Mouse (Mus musculus) C2C12 (cell line): ENCODE data around the gene Galns.

Source experiments
- CTCF ChIP-seq: IDR thresholded peaks from one replicate; pipeline ENCODE4 v1.5.1; 2011; ENCODE audit not compliant: control insufficient read depth, insufficient read depth, insufficient read length
- FOSL1 ChIP-seq: IDR thresholded peaks from one replicate; pipeline ENCODE4 v1.8.0; 2011; ENCODE audit warnings: mild to moderate bottlenecking, low read length; ENCODE audit not compliant: poor library complexity, insufficient read depth, severe bottlenecking

DNA sequence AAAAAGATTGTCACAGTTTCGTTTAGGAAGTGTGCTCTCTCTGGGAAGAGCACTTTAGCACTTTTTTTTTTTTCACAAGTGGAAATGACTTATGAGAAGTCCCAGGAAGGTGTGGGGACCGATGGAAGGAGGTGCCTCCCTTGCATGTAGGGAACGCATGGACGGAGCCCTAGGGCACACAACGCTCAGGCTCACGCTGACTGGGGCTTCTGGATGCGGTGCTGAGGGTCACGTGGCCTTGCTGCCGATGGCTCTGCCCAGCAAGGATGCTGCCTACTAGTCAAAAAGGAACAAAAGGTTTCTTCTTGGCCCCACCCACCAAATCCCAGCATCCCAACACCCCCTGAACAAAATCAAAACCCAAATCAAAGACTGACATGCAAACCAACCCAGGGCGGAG lies 18.1 kb upstream of the Galns start:
- TF ChIP-seq CTCF (no peak), FOSL1 (no peak)
